Mouse (Mus musculus) midbrain, embryonic 14.5 days (tissue): Measurements from ENCODE around the gene Gltpd2. TPM values are rescaled to one million over a fixed set of nuclear protein-coding genes. Genes with fewer than 3 reads are reported as not detected.
A peak's percentile ranks its signal among the peaks of the same experiment; 100 is the strongest.

ENCODE experiments used
- ATAC-seq: fragments of 200-750 bp; cut with Nextera tagmentation; 2 replicates; pipeline ENCODE4 v1.8.0; 2017; ENCODE audit warnings: moderate number of reproducible peaks, moderate library complexity; ENCODE audit not compliant: low FRiP score, low TSS enrichment
- DNase-seq: peaks from one replicate; pipeline ENCODE4 v3.0.0-alpha.2; 2015
- H3K27ac ChIP-seq: fragments of 300-500 bp; sonication (generic); replicated peaks from 2 replicates; pipeline ENCODE4 v1.5.1; 2014; ENCODE audit warnings: mild to moderate bottlenecking, low read depth, low read length, moderate library complexity
- H3K27me3 ChIP-seq: fragments of 300-500 bp; sonication (generic); 2 replicates; pipeline ENCODE4 v1.6.1; 2014; ENCODE audit warnings: low read length, control low read depth, mixed read lengths; ENCODE audit not compliant: control insufficient read depth, insufficient read depth
- H3K36me3 ChIP-seq: fragments of 300-500 bp; sonication (generic); 2 replicates; pipeline ENCODE4 v1.6.1; 2014; ENCODE audit warnings: low read length, control low read depth; ENCODE audit not compliant: control insufficient read depth, insufficient read depth
- H3K4me1 ChIP-seq: fragments of 300-500 bp; sonication (generic); 2 replicates; pipeline ENCODE4 v1.6.1; 2014; ENCODE audit warnings: mild to moderate bottlenecking, antibody characterized with exemption, low read length, control low read depth; ENCODE audit not compliant: control insufficient read depth, insufficient read depth
- H3K4me2 ChIP-seq: fragments of 300-500 bp; sonication (generic); 2 replicates; pipeline ENCODE4 v1.6.1; 2014; ENCODE audit warnings: mild to moderate bottlenecking, low read length, moderate library complexity
- H3K4me3 ChIP-seq: fragments of 300-500 bp; sonication (generic); replicated peaks from 2 replicates; pipeline ENCODE4 v1.5.1; 2014; ENCODE audit warnings: low read depth, low read length
- H3K9ac ChIP-seq: fragments of 300-500 bp; sonication (generic); replicated peaks from 2 replicates; pipeline ENCODE4 v1.6.1; 2014; ENCODE audit warnings: mild to moderate bottlenecking, low read length, moderate library complexity
- H3K9me3 ChIP-seq: fragments of 300-500 bp; sonication (generic); 2 replicates; pipeline ENCODE4 v1.6.1; 2016; ENCODE audit warnings: low read length, control low read depth, mixed read lengths; ENCODE audit not compliant: control insufficient read depth
- WGBS: fragments of 180-500 bp; shearing (Covaris S2); extraction: QIAGEN DNeasy Blood & Tissue Kit; methylation state at CpG from one replicate; pipeline ENCODE4 v1.1.7; 2014; 5-methylcytosine and 5-hydroxymethylcytosine counted together
- polyA plus RNA-seq: library from polyadenylated mRNA; unstranded; fragments of >200 nt; fragmentation: Nextera tagmentation; extraction: Ambion mirVana; gene quantifications from 2 replicates; pipeline ENCODE4 v1.2.1, GENCODE M21; 2014

Gene Gltpd2
- polyA plus RNA-seq, 1 experiment from 2014 or later: 0.64 TPM

DNA sequence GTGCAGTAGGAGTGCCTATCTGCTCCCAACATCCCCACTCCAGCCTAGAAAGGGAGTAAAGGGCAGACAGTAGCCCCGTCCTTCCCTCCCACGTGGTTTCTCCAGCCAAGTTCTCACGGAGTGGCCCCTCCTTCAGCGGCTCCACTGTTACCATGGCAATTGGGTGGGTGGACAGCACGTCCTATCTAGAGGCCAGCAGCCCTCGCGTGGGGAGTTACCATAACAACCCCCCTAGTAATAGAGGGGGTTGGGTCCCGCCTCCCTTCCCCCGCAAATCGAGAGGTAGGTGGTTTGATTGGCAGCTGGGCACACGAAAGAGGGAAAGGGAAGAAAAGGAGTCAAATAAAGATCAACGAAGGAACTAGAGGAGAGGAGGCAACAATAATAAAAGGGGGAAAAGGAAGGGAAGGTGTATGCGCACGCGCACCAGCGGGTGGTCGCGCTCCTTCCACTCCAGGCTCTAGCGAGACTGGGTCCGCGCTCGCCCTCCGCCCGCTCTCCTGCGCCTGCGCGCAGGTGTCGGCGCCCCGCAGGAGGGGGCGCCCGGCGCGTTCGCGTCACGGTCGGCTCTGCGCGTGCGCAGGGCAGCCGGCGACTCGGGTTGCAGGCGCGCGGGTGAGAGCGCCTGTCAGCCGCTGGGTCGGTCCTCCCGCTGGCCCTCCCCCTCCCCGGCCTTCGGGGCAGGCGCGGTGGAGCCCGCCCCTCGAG is 43.4 kb downstream of the Gltpd2 start, which contains the start of gene Mink1:
Gene Mink1, plus strand, starts transcription at position 595 of the 708 bp plus-strand sequence.
- no peaks in the 10 kb centered on the region for H3K36me3 ChIP-seq
- ATAC-seq: peak; percentile 93
- peak within 1 kb of the TSS; percentile 88 for H3K9ac ChIP-seq
- H3K4me2 ChIP-seq: peak within 1 kb of the TSS; percentile 88
- H3K27me3 ChIP-seq: no peaks in the 10 kb centered on the region
- peak; percentile 98 for DNase-seq
- H3K9me3 ChIP-seq: no peaks in the 10 kb centered on the region
- H3K4me3 ChIP-seq: peak within 1 kb of the TSS; percentile 89
- peak within 1 kb of the TSS; percentile 84 for H3K27ac ChIP-seq
- peaks cover 26% of the 10 kb centered on the region for H3K4me1 ChIP-seq
- under 1% methylated on average over 46 of the region's 57 CpGs for WGBS

DNA sequence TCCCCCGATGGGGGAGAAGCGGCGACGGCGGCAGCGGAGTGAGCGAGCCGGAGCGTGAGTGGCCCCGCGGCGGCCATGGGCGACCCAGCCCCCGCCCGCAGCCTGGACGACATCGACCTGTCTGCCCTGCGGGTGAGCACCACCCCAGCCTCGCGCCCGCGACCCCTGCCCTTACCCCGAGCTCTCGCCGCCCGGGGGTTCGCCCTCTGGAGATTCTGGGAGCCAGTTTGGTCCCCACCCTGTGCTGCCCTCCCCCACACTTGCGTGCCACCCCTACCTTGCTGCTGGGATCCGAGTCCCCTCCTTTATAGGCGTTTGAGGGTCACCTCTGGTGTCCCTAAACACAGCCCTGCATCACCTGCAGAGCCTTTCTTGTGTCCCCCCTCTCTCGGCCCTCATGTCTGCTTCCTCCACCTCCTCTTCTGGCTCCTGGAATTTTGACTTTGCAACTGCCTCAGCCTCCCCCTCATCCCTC is 44.0 kb downstream of the Gltpd2 start:
- H3K4me3 ChIP-seq: peak overlapping the region; percentile 89
- ATAC-seq (no peak; the same call in none of the 2 replicates), DNase-seq (no peak)
- H3K9ac ChIP-seq: peak overlapping the region; percentile 88
- WGBS: 1% methylated on average over 31 of the region's 31 CpGs
- H3K4me2 ChIP-seq: peak overlapping the region; percentile 88
- H3K27me3 ChIP-seq: no peaks in the 10 kb centered on the region
- peak overlapping the region; percentile 84 for H3K27ac ChIP-seq
- no peaks in the 10 kb centered on the region for H3K36me3 ChIP-seq
- H3K9me3 ChIP-seq: no peaks in the 10 kb centered on the region
- peaks cover 26% of the 10 kb centered on the region for H3K4me1 ChIP-seq

DNA sequence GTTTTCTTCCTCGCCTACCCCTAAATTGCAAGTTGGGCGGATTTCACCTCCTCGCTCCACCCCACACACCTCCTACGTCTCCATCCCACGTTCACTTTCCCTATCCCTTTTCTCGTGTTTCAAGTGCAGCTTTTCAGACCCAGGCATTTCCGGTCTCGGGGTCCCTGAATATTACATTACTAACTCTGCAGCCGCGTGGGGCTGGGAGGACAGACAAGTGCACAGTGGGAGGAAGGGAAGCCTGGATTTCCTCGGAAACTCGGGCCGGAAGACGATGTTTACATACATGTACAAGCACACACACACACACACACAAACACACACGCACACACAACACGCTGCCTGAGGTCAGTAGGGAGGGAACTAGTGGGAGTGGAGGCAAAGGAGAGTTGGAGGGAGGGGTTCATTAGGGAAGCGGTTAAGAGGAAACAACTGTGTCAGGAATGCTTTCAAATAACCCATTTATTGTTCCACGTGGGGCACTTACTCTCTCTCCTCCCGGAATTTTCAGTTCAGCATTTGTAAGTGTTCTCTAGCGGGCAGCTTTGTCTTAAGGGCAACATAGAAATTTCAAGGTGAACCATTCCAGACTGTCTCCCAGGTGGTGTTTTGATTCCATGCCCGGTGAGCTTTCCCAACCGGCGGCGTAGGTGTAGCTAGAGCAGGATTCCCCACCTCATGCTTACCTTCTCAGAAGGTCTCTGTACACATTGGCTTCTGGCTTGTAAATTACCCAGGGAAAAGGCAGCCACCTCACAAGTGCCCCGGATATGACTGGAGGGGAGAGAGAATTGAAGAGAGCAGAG is 44.7 kb downstream of the Gltpd2 start:
- peak overlapping the region; percentile 88 for H3K4me2 ChIP-seq
- DNase-seq: peak; percentile 68
- ATAC-seq: no peak
- peaks cover 26% of the 10 kb centered on the region for H3K4me1 ChIP-seq
- no peaks in the 10 kb centered on the region for H3K27me3 ChIP-seq
- peak overlapping the region; percentile 84; the same call in 1 of the 2 replicates for H3K27ac ChIP-seq
- H3K9me3 ChIP-seq: no peaks in the 10 kb centered on the region
- H3K9ac ChIP-seq: peak overlapping the region; percentile 88
- 3% methylated on average over 25 of the region's 25 CpGs for WGBS
- H3K4me3 ChIP-seq: peak overlapping the region; percentile 89
- no peaks in the 10 kb centered on the region for H3K36me3 ChIP-seq

DNA sequence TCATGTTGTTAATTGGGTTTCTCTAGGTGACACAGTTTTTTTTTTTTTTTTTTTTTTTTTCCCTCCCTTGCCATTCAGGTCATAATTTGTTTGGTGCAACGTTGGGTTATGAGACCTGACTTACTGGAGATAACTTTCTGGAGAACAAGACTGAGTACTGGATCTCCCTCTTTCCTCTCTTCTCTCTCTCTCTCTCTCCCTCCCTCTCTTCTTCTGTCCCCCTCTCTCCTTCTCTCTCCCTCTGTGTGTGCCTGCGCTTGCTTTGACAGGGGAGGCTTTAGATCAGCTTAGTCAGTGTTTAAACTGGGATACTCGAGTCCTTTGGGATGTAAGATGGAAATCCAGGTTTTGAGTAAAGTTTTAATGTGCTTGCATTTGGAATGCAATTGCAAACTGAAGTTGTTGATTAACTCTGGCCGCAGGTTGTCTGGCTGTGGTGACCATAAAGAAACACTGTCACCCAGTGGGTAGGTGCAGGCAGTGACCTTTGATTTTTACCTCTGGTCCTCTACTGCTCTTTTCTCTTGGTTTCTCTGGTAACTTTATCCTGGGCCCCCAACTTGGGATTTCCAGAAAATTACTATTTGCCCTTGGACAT is 45.4 kb downstream of the Gltpd2 start:
- Histone ChIP-seq H3K9ac (no peak overlapping the region), H3K36me3 (no peaks in the 10 kb centered on the region), H3K9me3 (no peaks in the 10 kb centered on the region), H3K27me3 (no peaks in the 10 kb centered on the region), H3K27ac (no peak overlapping the region), H3K4me1 (peaks cover 26% of the 10 kb centered on the region), H3K4me3 (peak overlapping the region; percentile 89), H3K4me2 (peak overlapping the region; percentile 88)
- WGBS: 55% methylated on average over 4 of the region's 4 CpGs
- no peak for ATAC-seq
- no peak for DNase-seq

DNA sequence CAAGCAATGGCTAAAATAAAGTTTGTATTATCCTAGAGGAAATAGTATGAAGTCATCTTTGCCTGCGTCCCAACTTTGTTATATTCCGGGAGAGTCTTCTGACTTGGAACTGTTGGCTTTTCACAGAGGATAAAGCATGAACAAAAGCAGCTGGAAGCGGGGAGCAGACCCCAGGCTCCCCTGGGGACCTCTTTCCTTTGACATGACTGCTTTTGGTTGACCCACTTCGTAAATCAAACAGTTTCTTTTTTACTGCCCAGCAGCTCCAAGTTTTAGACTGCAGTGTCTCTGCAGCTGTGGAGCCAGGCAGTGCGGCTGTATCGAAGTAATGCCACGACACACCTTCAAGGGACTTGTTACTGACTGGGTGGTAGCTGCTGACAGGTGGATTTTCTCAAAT is 47.6 kb downstream of the Gltpd2 start:
- DNase-seq (no peak), ATAC-seq (no peak)
- Histone ChIP-seq H3K36me3 (no peaks in the 10 kb centered on the region), H3K9me3 (no peaks in the 10 kb centered on the region), H3K27me3 (no peaks in the 10 kb centered on the region), H3K27ac (no peak overlapping the region), H3K4me3 (no peak overlapping the region), H3K9ac (no peak overlapping the region), H3K4me2 (no peak overlapping the region), H3K4me1 (peaks cover 26% of the 10 kb centered on the region)
- WGBS: 66% methylated on average over 7 of the region's 7 CpGs

Other genes starting within 250 kb of the Gltpd2 start
- not detected in 2 replicates for gene Alox12e, start 196.6 kb upstream of the Gltpd2 start, polyA plus RNA-seq
- not detected in 2 replicates for gene Alox15, start 167.2 kb upstream of the Gltpd2 start, polyA plus RNA-seq
- 28.2 and 34.0 TPM in 2 replicates for gene Pelp1, start 109.2 kb upstream of the Gltpd2 start, polyA plus RNA-seq
- gene Arrb2, start 86.6 kb upstream of the Gltpd2 start, polyA plus RNA-seq: 56.5 and 93.0 TPM in 2 replicates
- 42.9 and 51.5 TPM in 2 replicates for gene Med11, start 67.3 kb upstream of the Gltpd2 start, polyA plus RNA-seq
- gene Zmynd15, start 59.8 kb upstream of the Gltpd2 start, polyA plus RNA-seq: 0.24 and 0.61 TPM in 2 replicates
- gene Cxcl16, start 59.2 kb upstream of the Gltpd2 start, polyA plus RNA-seq: 0.50 and 2.1 TPM in 2 replicates
- 4.7 and 5.3 TPM in 2 replicates for gene Tm4sf5, start 14.0 kb upstream of the Gltpd2 start, polyA plus RNA-seq
- gene Vmo1, start 4.6 kb upstream of the Gltpd2 start, polyA plus RNA-seq: not detected in 2 replicates
- 744 and 849 TPM in 2 replicates for gene Psmb6, start 6.2 kb downstream of the Gltpd2 start, polyA plus RNA-seq
- not detected in 2 replicates for gene Gm40193, start 13.7 kb downstream of the Gltpd2 start, polyA plus RNA-seq
- gene Pld2, start 20.9 kb downstream of the Gltpd2 start, polyA plus RNA-seq: 8.5 and 9.2 TPM in 2 replicates
- gene Mink1, start 43.7 kb downstream of the Gltpd2 start, polyA plus RNA-seq: 18.5 and 20.4 TPM in 2 replicates
- gene 4930544D05Rik, start 96.7 kb downstream of the Gltpd2 start, polyA plus RNA-seq: not detected in 2 replicates
- gene Chrne, start 100.0 kb downstream of the Gltpd2 start, polyA plus RNA-seq: not detected in 2 replicates
- 0.37 and 0.38 TPM in 2 replicates for gene Gp1ba, start 119.9 kb downstream of the Gltpd2 start, polyA plus RNA-seq
- 95.9 and 104 TPM in 2 replicates for gene Rnf167, start 128.0 kb downstream of the Gltpd2 start, polyA plus RNA-seq
- gene Slc25a11, start 128.3 kb downstream of the Gltpd2 start, polyA plus RNA-seq: 158 and 171 TPM in 2 replicates
- gene Pfn1, start 135.4 kb downstream of the Gltpd2 start, polyA plus RNA-seq: 661 and 672 TPM in 2 replicates
- gene Eno3, start 138.0 kb downstream of the Gltpd2 start, polyA plus RNA-seq: 8.5 and 8.7 TPM in 2 replicates
- 101 and 132 TPM in 2 replicates for gene Spag7, start 150.2 kb downstream of the Gltpd2 start, polyA plus RNA-seq
- 19.4 and 21.0 TPM in 2 replicates for gene Camta2, start 168.9 kb downstream of the Gltpd2 start, polyA plus RNA-seq
- gene Inca1, start 181.0 kb downstream of the Gltpd2 start, polyA plus RNA-seq: 0.95 and 1.6 TPM in 2 replicates
- gene Kif1c, start 181.4 kb downstream of the Gltpd2 start, polyA plus RNA-seq: 4.0 and 6.6 TPM in 2 replicates
- gene Zfp3, start 245.0 kb downstream of the Gltpd2 start, polyA plus RNA-seq: 14.8 and 16.8 TPM in 2 replicates